ENCODE assay signal across 21 mouse cellular contexts in genomic region chr10:84987666-84988065, GRCm38 (mm10).
A peak's percentile ranks its signal among the peaks of the same experiment; 100 is the strongest.
DNase-seq lines count a peak whose midpoint lies in the region; ATAC-seq and TF ChIP-seq lines count a peak whose summit lies in the region.
"Had no signal": no experiment of that assay in that cellular context is flagged by ENCODE, and none has a peak within 500 bp of the region (broad histone marks: within the 10 kb centered on the region; RNA-seq: fewer than 3 reads in every experiment).

No protein-coding gene starts in this region.

- no peak overlapping the region for H3K4me3 ChIP-seq in forebrain, postnatal 0 days (ENCODE audit: low read depth, low read length)
- no peak overlapping the region for H3K4me3 ChIP-seq in forebrain, embryonic 11.5 days (ENCODE audit: low read depth, low read length)
- H3K4me3 ChIP-seq in layer of hippocampus, adult 2 months = no peak overlapping the region
- no peak overlapping the region for H3K4me3 ChIP-seq in midbrain, embryonic 15.5 days
- no peak overlapping the region for H3K4me3 ChIP-seq in midbrain, embryonic 13.5 days (replicated peaks)
- H3K4me3 ChIP-seq: forebrain, embryonic 10.5 days; heart, embryonic 10.5 days; hindbrain, embryonic 12.5 days; limb, embryonic 15.5 days; stomach, embryonic 15.5 days had no signal

- TF ChIP-seq CTCF in forebrain, postnatal 0 days (IDR thresholded peaks at IDR 0.05; ENCODE audit: low read depth) = no peak
- peak; percentile 47 for TF ChIP-seq CTCF in layer of hippocampus, adult 2 months (conservative IDR thresholded peaks at IDR 0.05)

- no peak for DNase-seq in forebrain, postnatal 0 days
- no peak for DNase-seq in forebrain, embryonic 11.5 days (ENCODE audit: low spot score)
- DNase-seq in layer of hippocampus, adult 2 months (ENCODE audit: low spot score in 2 of 2) = no peak
- DNase-seq in layer of hippocampus, adult 18-20 months (ENCODE audit: low spot score in 2 of 2) = no peak
- no peak for DNase-seq in frontal cortex, postnatal 36 days (ENCODE audit: low spot score in 2 of 2)
- DNase-seq in heart, adult 9 months (ENCODE audit: low spot score in 2 of 2) = no peak
- DNase-seq: cerebellum, adult 2 months; cerebellum, postnatal 36 days; gastrocnemius, postnatal 14 days; kidney, adult 9 months; kidney, postnatal 4 days; lung, adult 2 months; lung, postnatal 36 days had no signal

- H3K27ac ChIP-seq in forebrain, postnatal 0 days (ENCODE audit: low read depth, low read length) = no peak overlapping the region
- H3K27ac ChIP-seq in forebrain, embryonic 11.5 days (ENCODE audit: low read depth, low read length) = no peak overlapping the region
- no peak overlapping the region for H3K27ac ChIP-seq in layer of hippocampus, adult 2 months
- H3K27ac ChIP-seq in midbrain, embryonic 15.5 days = 0 out of 2 replicates have a peak overlapping the region, but pooled peaks have one; percentile 18
- H3K27ac ChIP-seq in midbrain, embryonic 13.5 days = no peak overlapping the region
- H3K27ac ChIP-seq: forebrain, embryonic 10.5 days; heart, embryonic 10.5 days; hindbrain, embryonic 12.5 days; limb, embryonic 15.5 days; stomach, embryonic 15.5 days had no signal

- H3K4me2 ChIP-seq in forebrain, postnatal 0 days (ENCODE audit: low read depth) = no peak overlapping the region
- H3K4me2 ChIP-seq in forebrain, embryonic 11.5 days (ENCODE audit: low read depth, low read length, severe bottlenecking) = no peak overlapping the region
- no peak overlapping the region for H3K4me2 ChIP-seq in midbrain, embryonic 15.5 days
- H3K4me2 ChIP-seq in midbrain, embryonic 13.5 days (replicated peaks) = no peak overlapping the region
- H3K4me2 ChIP-seq: hindbrain, embryonic 12.5 days; limb, embryonic 15.5 days; stomach, embryonic 15.5 days had no signal

- H3K4me1 ChIP-seq in forebrain, postnatal 0 days (ENCODE audit: insufficient read depth) = no peaks in the 10 kb centered on the region
- H3K4me1 ChIP-seq in forebrain, embryonic 11.5 days (replicated peaks; ENCODE audit: control insufficient read depth, insufficient read depth, low read length) = no peaks in the 10 kb centered on the region
- no peaks in the 10 kb centered on the region for H3K4me1 ChIP-seq in midbrain, embryonic 15.5 days
- H3K4me1 ChIP-seq in midbrain, embryonic 13.5 days (replicated peaks) = 0 out of 2 replicates have a peak, but pooled peaks cover 6% of the 10 kb centered on the region
- H3K4me1 ChIP-seq: stomach, embryonic 15.5 days had no signal

- no peak overlapping the region for H3K9ac ChIP-seq in forebrain, postnatal 0 days
- H3K9ac ChIP-seq in forebrain, embryonic 11.5 days (ENCODE audit: low read length) = no peak overlapping the region
- no peak overlapping the region for H3K9ac ChIP-seq in midbrain, embryonic 15.5 days
- H3K9ac ChIP-seq in midbrain, embryonic 13.5 days (replicated peaks) = no peak overlapping the region
- H3K9ac ChIP-seq: hindbrain, embryonic 12.5 days; limb, embryonic 15.5 days; stomach, embryonic 15.5 days had no signal

- H3K9me3 ChIP-seq in forebrain, postnatal 0 days (ENCODE audit: low read length) = no peaks in the 10 kb centered on the region
- no peaks in the 10 kb centered on the region for H3K9me3 ChIP-seq in forebrain, embryonic 11.5 days (ENCODE audit: control insufficient read depth, low read length)
- H3K9me3 ChIP-seq in midbrain, embryonic 15.5 days = no peaks in the 10 kb centered on the region
- H3K9me3 ChIP-seq in midbrain, embryonic 13.5 days = no peaks in the 10 kb centered on the region
- H3K9me3 ChIP-seq: forebrain, embryonic 10.5 days; heart, embryonic 10.5 days; hindbrain, embryonic 12.5 days; limb, embryonic 15.5 days; stomach, embryonic 15.5 days had no signal

- 63% methylated on average over 4 of the region's 4 CpGs for WGBS in forebrain, postnatal 0 days
- 72% methylated on average over 4 of the region's 4 CpGs for WGBS in forebrain, embryonic 11.5 days
- 65% methylated on average over 4 of the region's 4 CpGs for WGBS in midbrain, embryonic 15.5 days
- WGBS in midbrain, embryonic 13.5 days = 66% methylated on average over 4 of the region's 4 CpGs

- H3K27me3 ChIP-seq in forebrain, postnatal 0 days (ENCODE audit: insufficient read depth, low read length) = no peaks in the 10 kb centered on the region
- H3K27me3 ChIP-seq in forebrain, embryonic 11.5 days (ENCODE audit: control insufficient read depth, insufficient read depth, low read length) = no peaks in the 10 kb centered on the region
- H3K27me3 ChIP-seq in midbrain, embryonic 15.5 days (replicated peaks) = no peaks in the 10 kb centered on the region
- H3K27me3 ChIP-seq in midbrain, embryonic 13.5 days = no peaks in the 10 kb centered on the region
- H3K27me3 ChIP-seq: hindbrain, embryonic 12.5 days; limb, embryonic 15.5 days; stomach, embryonic 15.5 days had no signal

- ATAC-seq in forebrain, postnatal 0 days = peak; percentile 38; the same call in 1 of the 2 replicates
- ATAC-seq in forebrain, embryonic 11.5 days (replicated peaks; ENCODE audit: low FRiP score) = no peak
- no peak for ATAC-seq in midbrain, embryonic 15.5 days (replicated peaks)
- ATAC-seq in midbrain, embryonic 13.5 days = no peak
- ATAC-seq: inflammation-experienced regulatory T-cells, adult 6 months had no signal

- H3K36me3 ChIP-seq in forebrain, postnatal 0 days (ENCODE audit: insufficient read depth) = peaks cover 34% of the 10 kb centered on the region
- peaks cover 5% of the 10 kb centered on the region; the same call in 1 of the 2 replicates for H3K36me3 ChIP-seq in forebrain, embryonic 11.5 days (ENCODE audit: control insufficient read depth, insufficient read depth, low read length)
- peaks cover 9% of the 10 kb centered on the region for H3K36me3 ChIP-seq in midbrain, embryonic 15.5 days (replicated peaks)
- H3K36me3 ChIP-seq in midbrain, embryonic 13.5 days = peaks cover 42% of the 10 kb centered on the region
